Mouse (Mus musculus): ENCODE results near the gene Kpna7. TPM values are rescaled to one million over a fixed set of nuclear protein-coding genes. Genes with fewer than 3 reads are reported as not detected.
"Not testable (repeated sequence)": the region's sequence is repeated elsewhere in the genome, so short reads cannot be mapped to it uniquely, and the experiment has no call there.

Kpna7 gene
- not detected in 2 replicates for polyA plus RNA-seq (2012; rRNA removed)

DNA sequence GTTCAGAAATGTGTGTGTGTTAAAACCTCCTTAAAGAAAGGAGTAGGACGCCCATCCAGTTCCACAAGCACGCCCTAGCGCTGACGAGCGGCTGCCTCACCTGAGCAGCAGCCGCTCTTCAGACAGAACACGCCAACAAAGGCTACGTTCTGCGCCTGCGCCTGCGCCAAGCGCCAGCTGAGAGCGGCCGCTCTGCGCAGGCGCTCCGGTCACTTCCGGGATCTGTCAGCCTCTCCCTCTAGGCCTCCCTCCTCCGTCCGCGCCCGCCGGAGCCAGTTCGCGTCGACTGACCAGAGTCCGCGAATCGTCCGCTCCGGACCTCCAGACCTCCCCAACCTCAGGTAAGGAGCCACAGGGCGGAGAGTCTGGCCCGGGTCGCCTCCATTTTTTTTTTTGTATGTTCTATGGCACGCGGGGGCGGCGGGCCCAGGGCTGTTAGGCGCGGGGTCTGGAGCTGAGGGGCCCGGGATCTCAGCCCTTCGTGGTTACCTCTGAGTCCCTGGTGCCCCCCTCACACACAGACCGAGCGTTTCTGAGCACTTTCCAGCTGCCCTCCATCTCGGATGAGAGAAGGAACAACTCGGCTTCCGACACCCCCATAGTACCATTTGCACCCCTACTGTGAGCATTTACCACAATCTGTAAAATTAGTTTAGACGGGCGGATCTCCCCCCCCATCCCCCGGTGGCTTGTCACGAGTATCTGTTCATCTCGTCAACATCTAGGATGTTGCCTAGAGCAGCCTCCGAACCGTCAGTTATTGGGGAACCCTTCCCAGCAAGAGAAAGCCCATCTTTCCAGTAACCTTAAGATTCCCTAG, at the start of gene Kpna7, which contains the start of gene Arpc1a:
Gene Kpna7 (minus strand): TSS at position 399 of the 820 bp plus-strand sequence.
Gene Arpc1a (plus strand): TSS at position 199 of the 820 bp plus-strand sequence.
- peak; percentile 86 for DNase-seq (ENCODE audit: low spot score)

DNA sequence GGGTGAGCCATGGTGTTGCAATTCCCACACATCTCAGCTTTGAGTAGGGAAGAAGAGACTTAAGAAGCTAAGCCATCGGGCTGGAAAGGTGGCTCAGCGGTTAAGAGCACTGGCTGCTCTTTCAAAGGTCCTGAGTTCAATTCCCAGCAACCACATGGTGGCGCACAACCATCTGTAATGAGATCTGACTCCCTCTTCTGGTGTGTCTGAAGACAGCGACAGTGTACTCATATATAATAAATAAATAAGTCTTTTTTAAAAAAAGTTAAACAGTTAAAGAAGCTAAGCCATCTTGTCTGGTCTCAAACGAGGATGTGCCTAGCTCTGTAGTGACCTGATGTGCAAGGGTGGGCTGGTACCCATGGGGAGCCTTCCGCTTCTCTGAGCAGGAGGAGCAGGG, 49.4 kb upstream of the Kpna7 start:
- not testable (repeated sequence) for DNase-seq (ENCODE audit: low spot score)

DNA sequence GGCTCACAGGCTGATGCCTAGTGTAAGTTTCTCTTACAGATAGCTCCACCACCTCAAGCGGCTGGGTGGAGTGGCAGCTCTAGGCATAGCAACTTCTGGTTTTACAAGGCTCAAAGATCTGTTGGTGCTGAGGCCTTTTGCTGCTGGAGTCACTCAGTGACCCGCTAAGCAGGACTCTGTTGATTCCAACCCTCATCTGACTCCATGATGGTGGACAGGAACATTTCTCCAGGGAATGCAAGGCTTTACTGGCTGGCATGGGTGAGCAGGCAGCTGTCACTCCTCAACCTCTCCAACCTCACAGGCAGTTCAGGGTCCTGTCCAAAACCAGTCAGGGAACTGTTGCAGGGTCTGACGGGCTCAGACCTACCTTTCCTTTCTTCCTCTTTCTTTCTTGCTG, 47.2 kb upstream of the Kpna7 start:
- no peak for DNase-seq (ENCODE audit: low spot score)

DNA sequence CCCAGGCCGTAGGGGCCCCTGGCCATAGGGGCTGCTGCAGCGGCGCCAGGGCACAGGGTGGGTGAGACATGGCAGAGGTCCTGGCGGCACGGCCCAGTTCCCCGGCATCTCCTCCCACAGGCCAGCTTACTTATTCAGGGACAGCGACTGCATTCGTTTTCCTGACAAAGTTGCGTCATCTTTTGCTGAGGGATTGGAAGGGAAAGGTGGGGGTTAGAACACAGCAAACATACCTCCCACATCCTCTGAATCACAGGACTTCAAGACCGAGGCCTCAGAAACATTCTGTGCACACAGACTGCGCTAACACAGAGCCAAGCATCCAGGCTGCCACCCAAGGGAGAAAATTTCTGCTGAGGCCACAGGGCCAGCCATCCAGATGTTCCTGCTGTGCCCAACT, 46.4 kb upstream of the Kpna7 start:
- no peak for DNase-seq (ENCODE audit: low spot score)

DNA sequence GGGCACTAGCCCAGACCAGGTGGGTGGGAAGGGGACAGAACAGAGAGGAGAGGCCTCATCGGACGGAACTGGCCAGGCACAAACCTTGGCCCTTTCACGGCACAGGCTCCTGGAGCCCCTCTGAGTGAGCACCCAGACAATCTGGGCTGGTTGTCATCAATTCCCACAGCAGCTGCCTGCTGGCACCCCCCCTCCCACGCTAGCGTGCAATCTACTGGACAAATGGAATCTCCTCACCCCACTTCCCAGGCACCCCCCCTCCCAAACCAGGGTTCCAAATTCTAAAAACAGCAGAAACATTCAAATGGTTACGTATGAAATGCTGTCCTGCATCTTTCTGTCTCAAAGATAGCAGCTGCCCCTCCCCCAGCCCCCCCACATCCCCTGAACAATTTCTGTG, 45.9 kb upstream of the Kpna7 start:
- DNase-seq (ENCODE audit: low spot score): not testable (repeated sequence)

DNA sequence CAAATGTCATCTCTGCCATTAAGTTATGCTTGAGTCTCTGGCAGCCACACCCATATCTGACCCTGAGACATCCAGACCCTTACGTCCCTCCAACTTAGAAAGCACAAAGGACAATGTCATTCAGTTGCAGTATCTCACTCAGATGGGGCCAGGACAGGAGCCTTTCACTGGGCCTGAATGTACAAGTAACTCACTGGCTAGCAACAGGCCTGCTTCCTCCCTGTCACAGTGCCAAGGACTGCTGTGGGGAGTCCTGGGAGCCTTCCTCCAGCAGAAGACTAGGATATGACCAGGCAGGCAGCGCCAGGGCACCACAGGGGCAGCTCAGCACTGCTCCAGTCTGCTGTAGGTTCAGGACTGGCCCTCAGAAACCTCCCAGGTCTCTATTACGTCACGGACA, 45.3 kb upstream of the Kpna7 start:
- DNase-seq (ENCODE audit: low spot score): no peak

DNA sequence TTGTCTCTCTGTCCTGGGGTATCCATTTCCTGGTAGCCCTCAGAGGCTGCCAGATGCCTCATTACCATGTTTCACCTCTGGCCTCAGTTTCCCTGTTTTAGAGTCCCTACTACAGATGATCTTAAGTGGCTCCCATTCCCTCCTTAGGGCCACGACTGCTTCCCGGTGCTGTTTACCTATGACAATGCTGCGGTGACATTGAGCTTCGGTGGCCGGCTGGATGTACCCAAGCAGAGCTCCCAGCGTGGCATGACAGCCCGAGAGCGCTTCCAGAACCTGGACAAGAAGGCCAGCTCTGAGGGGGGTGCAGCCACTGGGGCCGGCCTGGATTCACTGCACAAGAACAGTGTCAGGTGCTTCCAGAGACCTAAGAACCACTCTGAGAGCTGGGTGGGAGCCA, 42.8 kb upstream of the Kpna7 start:
- no peak for DNase-seq (ENCODE audit: low spot score)

DNA sequence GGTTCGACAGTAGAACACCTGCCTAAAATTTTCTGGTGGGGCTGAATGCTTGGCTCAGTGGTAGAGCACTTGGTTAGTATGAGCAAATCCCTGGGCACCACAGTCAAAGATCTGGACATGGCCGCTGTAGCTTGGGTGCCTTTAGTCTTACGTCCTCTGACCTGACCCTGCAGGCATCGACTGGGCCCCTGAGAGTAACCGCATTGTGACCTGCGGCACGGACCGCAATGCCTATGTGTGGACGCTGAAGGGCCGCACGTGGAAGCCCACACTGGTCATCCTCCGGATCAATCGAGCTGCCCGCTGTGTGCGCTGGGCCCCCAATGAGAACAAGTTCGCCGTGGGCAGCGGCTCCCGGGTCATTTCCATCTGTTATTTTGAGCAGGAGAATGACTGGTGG, 39.6 kb upstream of the Kpna7 start:
- DNase-seq (ENCODE audit: low spot score): no peak

DNA sequence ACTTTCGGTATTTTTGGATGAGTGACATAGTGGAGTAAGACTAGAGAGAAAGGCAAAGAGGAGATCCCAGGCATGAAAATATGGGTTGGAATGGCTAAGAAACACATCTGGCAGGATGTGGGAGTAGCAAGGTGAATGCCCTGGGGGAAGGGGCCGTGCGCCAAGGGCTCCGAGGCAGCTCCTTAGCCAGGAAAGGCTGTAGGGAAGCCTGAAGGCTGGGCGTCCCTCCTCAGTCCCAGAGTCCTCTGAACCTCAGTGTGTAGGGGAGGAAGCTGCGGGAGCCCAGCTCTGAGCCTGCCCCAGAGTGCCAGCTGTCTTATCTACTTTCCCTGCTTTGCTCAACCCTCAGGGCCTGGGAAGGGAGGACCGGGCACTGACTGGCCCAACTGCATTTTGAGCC, 37.1 kb upstream of the Kpna7 start:
- DNase-seq (ENCODE audit: low spot score): no peak

DNA sequence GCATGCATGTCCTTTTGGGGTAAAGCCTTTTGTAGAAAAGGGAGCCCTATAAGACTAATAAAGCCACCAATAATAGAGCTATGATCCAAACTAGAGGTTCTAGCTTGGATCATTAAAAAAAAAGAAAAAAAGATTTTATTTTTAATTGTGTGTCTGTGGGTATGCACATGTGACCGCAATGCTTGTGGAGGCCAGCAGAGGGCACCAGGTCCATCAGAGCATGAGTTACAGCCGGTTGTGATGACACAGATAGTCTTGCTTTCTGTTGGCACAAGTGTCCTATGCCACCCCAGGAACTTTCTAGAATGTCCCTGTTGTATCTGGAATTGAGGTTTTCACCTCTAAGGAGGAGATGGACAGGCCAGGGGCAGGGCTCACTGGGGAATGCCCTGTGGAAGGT, 35.6 kb upstream of the Kpna7 start:
- DNase-seq (ENCODE audit: low spot score): no peak

DNA sequence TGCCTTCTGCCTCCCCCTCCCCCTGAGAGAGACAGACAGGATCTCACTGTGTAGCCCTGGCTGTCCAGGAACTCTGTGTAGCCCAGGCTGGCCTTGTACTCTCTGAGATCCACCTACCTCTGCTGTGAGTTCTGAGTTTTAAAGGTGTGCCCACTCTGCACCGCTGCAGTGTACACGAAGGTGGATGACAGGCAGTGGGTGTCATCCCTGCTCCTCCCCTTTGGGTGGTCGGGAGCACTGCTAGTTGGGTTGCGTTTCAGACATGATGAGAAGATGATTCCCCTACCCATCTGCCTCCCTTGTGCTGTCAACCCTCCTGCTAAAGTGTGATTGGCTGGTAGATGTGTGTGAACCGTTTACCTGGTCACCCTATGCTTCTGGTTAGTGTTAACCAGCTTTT, 34.6 kb upstream of the Kpna7 start:
- DNase-seq (ENCODE audit: low spot score): no peak

DNA sequence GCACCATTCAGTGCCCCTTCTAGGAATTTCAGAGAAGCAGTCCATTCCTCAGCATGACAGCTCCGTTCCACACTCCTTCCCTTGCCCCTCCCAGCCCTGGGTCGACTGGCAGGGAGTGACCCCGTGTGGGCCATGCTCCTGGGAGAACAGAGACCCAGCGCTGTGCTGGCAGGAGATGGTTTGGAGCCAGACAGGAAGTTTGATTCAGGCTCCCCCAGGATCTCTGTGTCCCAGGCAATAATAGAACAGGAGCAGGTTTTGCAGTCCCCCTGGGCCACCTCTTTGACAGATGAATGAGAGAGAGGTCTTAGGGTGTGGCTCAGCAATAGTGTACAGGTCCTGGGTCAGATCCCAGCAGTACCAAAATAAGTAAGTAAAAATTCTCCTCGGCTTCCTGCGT, 34.2 kb upstream of the Kpna7 start:
- DNase-seq (ENCODE audit: low spot score): no peak

DNA sequence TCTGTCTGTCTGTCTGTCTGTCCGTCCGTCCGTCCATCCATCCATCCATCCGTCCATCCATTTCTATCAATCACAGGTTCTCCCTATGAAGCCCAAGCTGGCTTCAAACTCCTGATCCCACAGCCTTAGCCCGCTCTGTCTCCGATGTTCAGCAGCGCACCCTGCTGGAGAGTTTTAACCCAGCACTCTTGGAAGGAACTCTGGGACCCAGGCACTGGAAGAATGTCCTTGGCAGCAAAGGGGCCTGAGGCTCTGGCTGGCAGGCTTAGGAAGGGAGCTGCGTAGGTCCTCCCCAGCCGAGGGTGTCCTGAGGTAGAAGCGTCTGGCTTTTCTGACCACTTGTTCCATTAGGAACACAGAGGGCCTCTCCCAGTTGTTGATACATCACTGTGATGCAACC, 33.1 kb upstream of the Kpna7 start:
- no peak for DNase-seq (ENCODE audit: low spot score)

DNA sequence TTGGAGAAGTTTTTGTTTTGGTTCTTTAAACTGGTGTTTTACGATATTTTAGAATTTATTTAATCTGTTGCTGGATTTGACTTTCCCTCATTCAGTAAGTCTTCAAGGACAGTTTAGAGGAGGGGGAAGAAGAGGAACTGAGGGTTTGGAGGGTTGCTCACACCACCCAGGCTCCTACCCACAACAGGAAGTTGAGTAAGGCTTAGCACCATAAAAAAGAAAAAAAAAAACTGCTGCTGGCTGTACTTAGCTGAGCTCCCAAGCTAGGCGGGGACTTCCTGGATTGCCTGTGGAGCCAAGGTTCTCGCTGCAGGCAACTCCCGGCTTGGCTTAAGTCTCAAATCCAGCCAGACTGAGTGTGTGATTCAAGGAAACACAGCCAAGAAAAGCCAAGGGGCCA, 32.5 kb upstream of the Kpna7 start:
- DNase-seq (ENCODE audit: low spot score): no peak

DNA sequence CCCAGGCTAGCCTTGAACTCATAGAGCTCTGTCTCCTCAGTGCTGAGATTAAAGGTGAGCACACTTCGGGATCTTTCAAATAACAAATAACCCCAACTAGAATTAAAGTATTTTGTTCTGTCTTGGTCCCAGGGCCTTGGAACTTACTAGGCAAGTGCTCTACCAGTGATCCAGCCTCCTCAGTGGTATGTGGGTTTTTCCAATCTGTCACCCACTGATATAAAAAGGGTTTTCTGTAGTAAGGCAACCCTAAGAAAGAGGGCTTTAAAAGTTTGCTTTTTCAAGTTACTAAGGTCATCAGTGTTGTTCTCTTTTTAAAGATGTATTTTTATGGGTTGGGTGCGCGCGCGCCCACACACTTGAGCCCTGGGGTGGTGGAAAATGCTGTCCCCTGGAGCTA, 31.9 kb upstream of the Kpna7 start:
- no peak for DNase-seq (ENCODE audit: low spot score)

DNA sequence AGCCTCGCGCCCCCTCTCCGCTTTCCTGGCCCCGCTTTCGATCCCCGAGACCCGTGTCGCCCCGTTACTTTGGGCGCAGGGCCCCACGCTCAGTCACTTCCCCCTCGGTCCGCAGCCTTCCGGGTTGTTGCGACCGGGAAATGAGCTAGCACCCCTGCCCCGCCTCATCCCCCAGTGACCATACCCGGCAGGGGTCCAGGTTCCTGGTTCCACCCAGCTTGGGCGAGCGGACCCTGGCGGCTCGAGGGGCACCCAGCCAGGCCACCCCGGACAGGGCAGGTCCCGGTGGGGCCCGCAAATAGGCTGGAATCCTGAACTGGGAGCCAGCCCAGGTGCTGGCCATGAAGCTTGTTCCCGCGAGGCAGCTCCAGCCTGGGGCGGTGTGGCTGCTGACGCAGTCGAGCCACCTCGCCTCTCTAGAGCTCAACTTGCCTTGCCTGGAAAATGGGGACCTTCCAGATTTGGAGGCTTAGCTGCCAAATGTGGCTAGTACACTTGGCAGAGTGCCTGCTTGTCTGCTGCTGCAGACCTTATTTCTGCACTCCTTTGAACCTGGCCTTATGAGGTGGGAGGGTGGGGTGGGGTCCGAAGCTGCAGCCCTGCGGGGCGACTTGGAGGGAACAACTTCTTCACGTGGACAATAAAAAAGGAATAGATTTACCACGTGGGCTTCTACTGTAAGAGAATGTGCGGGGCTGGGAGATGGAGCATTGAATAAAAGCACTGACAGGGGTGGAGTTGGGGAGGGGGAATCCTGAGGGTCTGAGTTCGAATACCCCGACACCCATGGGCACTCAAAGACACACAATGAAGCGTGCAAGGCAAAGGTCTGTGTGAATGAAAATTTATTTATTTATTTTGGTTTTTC, 31.0 kb upstream of the Kpna7 start:
- DNase-seq (ENCODE audit: low spot score): peak; percentile 69

DNA sequence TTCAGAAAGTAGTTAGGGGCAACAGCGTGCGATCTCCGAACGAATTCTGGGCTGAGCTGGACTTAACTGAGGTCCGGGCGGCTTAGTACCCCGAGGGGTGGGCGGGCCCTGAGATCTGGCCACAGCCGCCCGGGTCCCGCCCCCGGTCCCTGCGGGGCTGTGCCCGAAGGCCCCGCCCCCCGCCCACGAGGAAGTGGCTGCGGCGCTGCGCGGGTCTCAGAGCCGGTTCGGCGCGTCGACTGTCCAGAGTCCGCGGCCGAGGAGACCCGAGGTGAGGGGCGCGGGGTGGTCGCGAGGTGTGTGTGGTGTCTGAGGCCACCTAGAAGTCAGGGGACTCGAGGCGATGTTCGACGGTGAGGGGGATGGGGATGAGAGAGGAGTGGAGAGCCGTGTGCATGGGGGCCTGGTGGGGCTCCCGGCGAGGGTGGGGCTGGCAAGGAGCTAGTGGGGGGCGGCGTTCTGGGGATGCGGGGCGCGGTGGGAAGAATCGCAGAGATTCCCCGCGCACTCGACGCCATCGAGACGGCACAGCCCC, 30.3 kb upstream of the Kpna7 start, which contains the start of gene Arpc1b:
Gene Arpc1b (plus strand): TSS at position 145 of the 535 bp plus-strand sequence.
- peak; percentile 68 for DNase-seq (ENCODE audit: low spot score)

DNA sequence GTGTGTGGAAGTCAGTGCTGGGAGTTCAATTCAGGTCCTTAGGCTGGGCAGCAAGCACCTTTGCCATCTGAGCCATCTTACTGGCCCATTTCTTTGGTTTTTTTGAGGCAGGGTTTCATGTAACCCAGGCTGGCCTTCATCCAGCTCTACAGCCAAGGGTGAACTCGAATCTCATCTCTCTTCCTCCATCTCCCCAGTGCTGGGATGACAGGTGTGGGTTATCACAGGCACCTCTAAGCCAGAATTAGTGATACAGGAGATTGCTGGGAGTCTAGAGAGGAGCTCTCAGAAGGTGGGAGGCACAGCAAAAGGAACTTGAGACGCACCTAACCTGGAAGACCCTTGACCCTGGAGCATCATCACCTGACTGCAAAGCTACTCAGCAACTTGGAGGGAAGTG, 29.6 kb upstream of the Kpna7 start:
- no peak for DNase-seq (ENCODE audit: low spot score)

DNA sequence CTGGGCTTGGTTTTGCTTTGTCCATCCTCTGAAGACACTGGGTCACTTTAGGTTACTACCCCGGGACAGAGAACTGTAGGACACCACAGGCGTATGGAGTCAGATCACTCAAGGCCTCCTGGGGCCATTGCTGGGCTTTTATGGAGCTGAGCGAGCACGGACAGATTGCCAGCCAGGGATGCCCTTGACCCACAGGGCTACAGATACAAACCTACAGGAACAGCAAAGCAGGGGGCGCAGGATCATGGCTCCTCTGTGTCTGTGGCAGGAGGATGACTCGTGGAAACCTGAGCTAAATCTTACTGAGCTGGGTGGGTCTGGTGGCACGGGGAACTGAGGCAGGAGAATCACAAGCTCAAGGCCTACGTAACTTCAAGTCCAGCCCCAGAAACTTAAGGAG, 28.7 kb upstream of the Kpna7 start:
- DNase-seq (ENCODE audit: low spot score): no peak

DNA sequence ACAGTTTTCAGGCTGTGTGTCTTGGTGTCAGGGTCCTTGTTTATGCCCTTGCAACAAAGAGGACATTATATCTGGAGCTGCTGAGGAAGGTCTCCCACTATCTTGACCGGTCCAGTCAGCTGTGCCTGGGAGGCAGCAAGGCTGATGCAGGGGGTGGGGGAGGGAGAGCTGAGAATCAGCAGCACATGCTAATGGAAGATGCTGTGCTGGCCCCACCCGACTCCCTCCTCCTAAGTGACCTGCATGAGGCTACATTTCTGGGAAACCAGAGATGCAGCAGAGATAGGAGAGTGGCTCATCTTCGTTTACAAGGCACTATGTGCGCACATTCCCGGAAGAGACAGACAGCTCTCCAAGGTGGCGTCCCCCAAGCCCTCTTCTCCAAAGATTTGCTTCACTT, 26.6 kb upstream of the Kpna7 start:
- DNase-seq (ENCODE audit: low spot score): no peak

DNA sequence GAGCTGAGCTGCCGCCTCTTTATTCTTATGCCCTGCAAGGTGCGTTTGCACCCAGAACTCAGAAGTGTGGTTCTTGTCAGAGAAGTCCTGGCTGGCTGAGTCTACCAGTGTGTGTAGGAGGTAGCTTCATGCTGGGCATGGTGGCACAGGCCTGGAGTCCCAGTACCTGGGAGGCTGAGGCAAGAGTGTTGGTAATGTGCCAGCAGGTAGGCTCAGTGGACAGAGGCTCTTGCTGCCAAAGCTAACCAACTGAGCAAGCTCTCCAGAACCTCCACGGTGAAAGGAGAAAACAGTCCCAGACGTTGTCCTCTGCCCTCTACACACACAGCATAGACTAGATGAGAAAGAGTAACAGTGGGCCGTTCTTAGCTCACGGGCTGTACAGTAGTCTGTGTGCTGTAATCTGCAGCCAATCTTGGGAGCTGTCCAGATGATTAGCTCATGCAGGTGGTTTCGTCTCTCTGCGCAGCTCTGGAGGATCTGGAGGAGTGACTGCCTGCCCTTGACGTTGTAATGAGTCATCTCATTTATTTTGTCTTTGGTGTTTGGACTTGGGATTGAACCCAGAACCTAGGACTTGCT, 22.0 kb upstream of the Kpna7 start:
- DNase-seq (ENCODE audit: low spot score): no peak

DNA sequence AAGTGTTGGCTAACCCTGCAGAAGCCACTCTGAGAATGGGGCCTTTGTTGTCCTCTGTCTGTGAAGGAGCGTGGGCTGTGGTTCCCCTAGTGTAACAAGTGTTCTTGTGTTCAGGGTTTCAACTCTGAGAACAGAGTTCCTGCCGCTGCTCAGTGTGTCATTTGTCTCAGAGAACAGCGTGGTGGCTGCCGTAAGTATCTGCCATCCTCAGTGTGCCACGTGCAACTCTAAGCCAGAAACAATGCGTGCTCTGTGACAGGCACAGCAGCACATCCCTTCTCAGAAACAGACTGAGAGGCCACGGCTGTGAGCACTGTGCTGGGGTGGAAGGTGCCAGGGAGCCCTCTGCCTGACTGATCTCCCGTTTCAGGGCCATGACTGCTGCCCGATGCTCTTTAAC, 20.5 kb upstream of the Kpna7 start:
- DNase-seq (ENCODE audit: low spot score): no peak

Measured in urinary bladder, adult 2 months (tissue).